Mouse (Mus musculus) fat pad, adult 2 months (tissue): ENCODE measurements at regions not wholly inside any gene's neighbourhood (a gene's known extent, or its start where the extent isn't known, plus 50 kb on each side); places are given as distances from the start of the nearest gene placed in this dataset.
"Not testable (repeated sequence)": the region's sequence is repeated elsewhere in the genome, so short reads cannot be mapped to it uniquely, and the experiment has no call there.

Experiments
- DNase-seq: peaks from one replicate; pipeline ENCODE4 v3.0.0-alpha.2; 2011; ENCODE audit warnings: low read depth, low spot score; ENCODE audit errors: extremely low read depth

GRCm38 (mm10) chr7:63998995-63999960, 60.6 kb upstream of the Klf13 start:
- DNase-seq = no peak

GRCm38 (mm10) chr7:63997997-63998396, 59.3 kb upstream of the Klf13 start:
- DNase-seq = no peak

GRCm38 (mm10) chr7:63996581-63997098, 57.9 kb upstream of the Klf13 start:
- DNase-seq = no peak

GRCm38 (mm10) chr7:63995255-63995980, 56.7 kb upstream of the Klf13 start:
- no peak for DNase-seq

DNA sequence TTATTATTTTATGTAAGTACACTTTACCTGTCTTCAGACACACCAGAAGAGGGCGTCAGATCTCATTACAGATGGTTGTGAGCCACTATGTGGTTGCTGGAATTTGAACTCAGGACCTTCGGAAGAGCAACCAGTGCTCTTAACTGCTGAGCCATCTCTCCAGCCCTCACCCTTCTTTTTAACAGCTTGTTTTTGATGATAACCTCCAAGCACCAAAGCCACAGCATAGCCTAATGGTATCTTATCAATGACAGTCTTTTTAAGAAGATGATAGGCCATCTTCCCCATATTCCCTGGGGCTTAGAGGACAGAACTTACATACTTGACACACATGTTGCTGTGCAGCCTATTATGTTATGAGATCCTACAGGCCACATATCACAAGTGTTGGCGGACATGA, 56.1 kb upstream of the Klf13 start:
- DNase-seq = not testable (repeated sequence)

- no peak for DNase-seq
Observed at GRCm38 (mm10) chr7:63992155-63992554, 53.4 kb upstream of the Klf13 start.

GRCm38 (mm10) chr7:63991085-63992010, 52.6 kb upstream of the Klf13 start:
- no peak for DNase-seq

- no peak for DNase-seq
Observed at GRCm38 (mm10) chr7:63990312-63991028, 51.8 kb upstream of the Klf13 start.

- DNase-seq = no peak
Observed at GRCm38 (mm10) chr7:63989736-63990135, 51.0 kb upstream of the Klf13 start.
